Mouse (Mus musculus): ENCODE results near the gene Snx1. TPM values are rescaled to one million over a fixed set of nuclear protein-coding genes. Genes with fewer than 3 reads are reported as not detected.

Gene Snx1
- polyA plus RNA-seq, 1 experiment, result 75.6 TPM

GRCm38 (mm10) chr9:66127193-66127546, 783 bp upstream of the Snx1 start:
- TF ChIP-seq CTCF (IDR thresholded peaks at IDR 0.05; ENCODE audit: borderline replicate concordance, extremely low read depth, insufficient read depth, insufficient read length) (no peak), POLR2A (IDR thresholded peaks at IDR 0.05; ENCODE audit: borderline replicate concordance, extremely low read depth, insufficient read depth, insufficient read length, poor library complexity, severe bottlenecking) (no peak)
- DNase-seq (ENCODE audit: low read depth), result no peak

DNA sequence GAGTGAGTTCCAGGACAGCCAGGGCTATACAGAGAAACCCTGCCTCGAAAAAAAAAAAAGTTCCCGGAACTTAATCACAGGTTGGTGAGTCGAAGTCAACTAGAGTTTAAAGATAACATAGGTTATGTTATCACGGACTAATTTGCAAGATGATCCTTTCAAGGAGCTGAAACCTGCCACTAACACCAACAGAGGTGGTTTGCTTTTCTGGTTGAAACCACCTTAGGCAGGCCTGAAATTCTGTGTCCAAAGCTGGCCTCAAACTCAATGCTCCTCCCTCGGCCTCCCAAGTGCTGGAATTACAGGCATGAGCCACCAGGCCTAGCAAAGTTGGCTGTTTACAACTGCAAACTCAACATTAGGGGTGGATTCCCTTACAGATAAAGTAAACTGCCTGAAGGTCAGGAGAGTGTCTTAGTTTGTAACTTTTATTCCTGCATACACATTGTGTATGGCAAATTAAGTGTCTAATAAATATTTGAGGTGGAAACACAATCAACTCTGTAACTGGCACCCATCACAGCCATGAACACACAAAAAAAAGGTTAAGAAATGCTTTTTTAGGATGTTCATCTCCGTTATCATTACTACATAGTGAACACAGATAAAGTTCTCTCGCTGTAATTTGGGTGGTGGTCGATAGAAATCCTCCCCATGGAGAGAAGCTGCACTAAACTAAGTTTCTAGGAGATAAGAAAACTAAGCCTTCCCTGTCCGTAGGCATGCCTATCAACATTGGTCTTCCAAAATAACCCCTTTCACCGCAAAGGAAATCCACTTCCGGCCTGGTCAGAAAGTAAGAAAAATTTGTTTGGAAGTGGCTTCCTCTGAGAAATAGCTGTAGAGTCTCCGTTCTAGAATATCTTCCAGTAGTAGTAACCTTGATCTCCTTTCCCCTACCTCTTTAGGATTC, 588 bp downstream of the Snx1 start:
- no peak for TF ChIP-seq CTCF (IDR thresholded peaks at IDR 0.05; ENCODE audit: borderline replicate concordance, extremely low read depth, insufficient read depth, insufficient read length)
- TF ChIP-seq POLR2A (IDR thresholded peaks at IDR 0.05; ENCODE audit: borderline replicate concordance, extremely low read depth, insufficient read depth, insufficient read length, poor library complexity, severe bottlenecking), result no peak
- DNase-seq (ENCODE audit: low read depth), result peak; percentile 14

- TF ChIP-seq POLR2A (IDR thresholded peaks at IDR 0.05; ENCODE audit: borderline replicate concordance, extremely low read depth, insufficient read depth, insufficient read length, poor library complexity, severe bottlenecking), result peak; percentile 63; the same call in 1 of the 2 replicates
- TF ChIP-seq CTCF (IDR thresholded peaks at IDR 0.05; ENCODE audit: borderline replicate concordance, extremely low read depth, insufficient read depth, insufficient read length), result no peak
Observed at GRCm38 (mm10) chr9:66124681-66125542, 1.5 kb downstream of the Snx1 start.

GRCm38 (mm10) chr9:66124111-66124531, 2.3 kb downstream of the Snx1 start:
- DNase-seq (ENCODE audit: low read depth), result no peak
- TF ChIP-seq CTCF (IDR thresholded peaks at IDR 0.05; ENCODE audit: borderline replicate concordance, extremely low read depth, insufficient read depth, insufficient read length) (no peak), POLR2A (IDR thresholded peaks at IDR 0.05; ENCODE audit: borderline replicate concordance, extremely low read depth, insufficient read depth, insufficient read length, poor library complexity, severe bottlenecking) (no peak)

More at GRCm38 (mm10) chr9:66124681-66125542, 1.5 kb downstream of the Snx1 start:
- DNase-seq (ENCODE audit: low read depth), result peak; percentile 99

DNA sequence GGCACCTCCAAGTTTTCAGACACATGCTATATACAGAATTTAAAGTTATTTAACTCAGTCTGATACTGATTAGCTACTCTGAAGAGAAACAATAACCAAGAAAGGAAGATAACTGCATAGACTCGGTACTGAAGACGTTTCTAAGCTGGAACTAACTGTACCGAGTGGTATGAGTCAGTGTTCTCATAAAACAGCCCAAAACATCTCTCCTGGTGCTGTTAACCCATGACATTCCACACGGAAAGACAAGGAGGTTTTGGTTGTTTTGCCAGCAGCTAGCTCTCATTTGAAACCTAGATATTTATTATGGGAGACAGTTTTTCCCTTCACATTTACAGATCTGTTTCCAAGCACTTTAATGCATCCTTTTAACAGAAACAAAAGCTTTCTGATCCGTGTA, 2.7 kb downstream of the Snx1 start:
- no peak for DNase-seq (ENCODE audit: low read depth)
- TF ChIP-seq CTCF (IDR thresholded peaks at IDR 0.05; ENCODE audit: borderline replicate concordance, extremely low read depth, insufficient read depth, insufficient read length), result no peak

- no peak for TF ChIP-seq POLR2A (IDR thresholded peaks at IDR 0.05; ENCODE audit: borderline replicate concordance, extremely low read depth, insufficient read depth, insufficient read length, poor library complexity, severe bottlenecking)
- TF ChIP-seq CTCF (IDR thresholded peaks at IDR 0.05; ENCODE audit: borderline replicate concordance, extremely low read depth, insufficient read depth, insufficient read length), result no peak
- peak; percentile 56 for DNase-seq (ENCODE audit: low read depth)
Observed at GRCm38 (mm10) chr9:66121421-66121820, 5.0 kb downstream of the Snx1 start.

DNA sequence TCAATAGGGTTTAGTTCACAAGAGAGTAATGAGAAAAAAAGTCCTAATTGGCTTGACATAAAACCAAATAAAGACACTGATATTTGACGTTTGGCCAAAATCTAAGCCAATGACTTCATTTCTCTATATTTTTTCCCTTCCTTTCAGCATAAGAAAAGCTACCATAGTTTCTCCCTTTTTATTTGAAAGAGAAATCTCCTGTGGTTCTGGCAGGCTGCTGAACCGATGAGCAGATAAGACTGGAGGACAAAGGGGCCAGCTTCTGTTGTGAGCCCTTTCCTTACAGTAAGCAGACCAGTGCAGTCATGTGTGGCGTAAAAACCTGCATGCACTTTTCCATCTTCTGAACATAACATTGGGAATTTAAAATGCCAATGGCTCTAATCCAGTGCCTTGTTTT, 5.4 kb downstream of the Snx1 start:
- TF ChIP-seq CTCF (IDR thresholded peaks at IDR 0.05; ENCODE audit: borderline replicate concordance, extremely low read depth, insufficient read depth, insufficient read length), result no peak
- TF ChIP-seq POLR2A (IDR thresholded peaks at IDR 0.05; ENCODE audit: borderline replicate concordance, extremely low read depth, insufficient read depth, insufficient read length, poor library complexity, severe bottlenecking), result no peak
- DNase-seq (ENCODE audit: low read depth), result peak; percentile 28

DNA sequence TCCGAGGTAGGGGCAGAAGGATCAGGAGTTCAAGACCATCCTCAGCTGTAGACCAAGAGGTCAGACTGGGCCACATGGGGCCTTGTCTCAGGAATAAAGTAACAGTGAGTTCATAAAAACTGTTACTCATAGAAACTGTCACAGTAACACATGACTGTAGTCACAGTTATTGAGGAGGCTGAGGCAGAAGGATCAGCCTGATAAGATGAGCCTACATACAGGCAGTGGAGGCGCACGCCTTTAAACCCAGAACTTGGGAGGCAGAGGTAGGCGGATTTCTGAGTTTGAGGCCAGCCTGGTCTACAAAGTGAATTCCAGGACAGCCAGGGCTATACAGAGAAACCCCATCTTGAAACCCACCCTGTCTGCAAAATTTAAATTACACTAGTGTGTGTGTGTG, 6.3 kb downstream of the Snx1 start:
- DNase-seq (ENCODE audit: low read depth), result no peak
- TF ChIP-seq POLR2A (IDR thresholded peaks at IDR 0.05; ENCODE audit: borderline replicate concordance, extremely low read depth, insufficient read depth, insufficient read length, poor library complexity, severe bottlenecking) (no peak), CTCF (IDR thresholded peaks at IDR 0.05; ENCODE audit: borderline replicate concordance, extremely low read depth, insufficient read depth, insufficient read length) (no peak)

- no peak for TF ChIP-seq CTCF (IDR thresholded peaks at IDR 0.05; ENCODE audit: borderline replicate concordance, extremely low read depth, insufficient read depth, insufficient read length)
- no peak for TF ChIP-seq POLR2A (IDR thresholded peaks at IDR 0.05; ENCODE audit: borderline replicate concordance, extremely low read depth, insufficient read depth, insufficient read length, poor library complexity, severe bottlenecking)
- DNase-seq (ENCODE audit: low read depth), result no peak
Observed at GRCm38 (mm10) chr9:66119498-66119897, 6.9 kb downstream of the Snx1 start.

DNA sequence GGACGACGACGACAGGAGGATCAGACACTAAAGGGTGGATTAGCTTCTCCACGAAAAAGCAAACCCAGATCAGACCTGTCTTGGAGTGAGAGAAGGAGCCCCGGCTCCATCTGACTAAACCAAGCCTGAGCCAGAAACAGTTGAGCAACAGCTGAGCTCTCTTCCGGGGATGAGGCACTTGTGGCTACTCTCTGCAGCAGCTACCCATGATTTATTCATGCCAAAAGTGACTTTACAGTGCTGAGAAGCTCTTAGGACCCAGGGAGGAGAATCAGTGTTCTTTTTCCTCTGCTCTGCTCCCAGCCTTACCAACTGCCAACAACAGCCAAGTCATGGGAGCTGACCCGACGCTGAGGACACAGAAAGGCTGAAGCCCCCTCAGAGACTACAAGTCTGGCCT, 9.5 kb downstream of the Snx1 start:
- peak; percentile 24 for DNase-seq (ENCODE audit: low read depth)
- TF ChIP-seq POLR2A (IDR thresholded peaks at IDR 0.05; ENCODE audit: borderline replicate concordance, extremely low read depth, insufficient read depth, insufficient read length, poor library complexity, severe bottlenecking) (no peak), CTCF (IDR thresholded peaks at IDR 0.05; ENCODE audit: borderline replicate concordance, extremely low read depth, insufficient read depth, insufficient read length) (no peak)

- no peak for DNase-seq (ENCODE audit: low read depth)
- TF ChIP-seq CTCF (IDR thresholded peaks at IDR 0.05; ENCODE audit: borderline replicate concordance, extremely low read depth, insufficient read depth, insufficient read length) (no peak), POLR2A (IDR thresholded peaks at IDR 0.05; ENCODE audit: borderline replicate concordance, extremely low read depth, insufficient read depth, insufficient read length, poor library complexity, severe bottlenecking) (no peak)
Observed at GRCm38 (mm10) chr9:66114341-66114740, 12.0 kb downstream of the Snx1 start.

Data from brain, embryonic 14.5 days (tissue).